Mouse (Mus musculus) myocyte (in vitro differentiated cells): ENCODE data around the gene Timm13.

Experiments
- CEBPB ChIP-seq: IDR thresholded peaks from 2 replicates; pipeline ENCODE4 v1.6.1; 2011; ENCODE audit warnings: mild to moderate bottlenecking, moderate library complexity; ENCODE audit not compliant: poor library complexity, insufficient read depth, severe bottlenecking
- E2F4 ChIP-seq: IDR thresholded peaks from one replicate; pipeline ENCODE4 v1.6.1; 2011; ENCODE audit warnings: mild to moderate bottlenecking, control low read depth, moderate library complexity; ENCODE audit not compliant: insufficient read depth
- MAX ChIP-seq: IDR thresholded peaks from one replicate; pipeline ENCODE4 v1.6.1; 2011; ENCODE audit warnings: low read depth, mild to moderate bottlenecking, control low read depth
- MYOD1 ChIP-seq, 3 experiments: IDR thresholded peaks; one replicate each; pipeline ENCODE4 v1.6.1; 2011; ENCODE audit warnings: control low read depth in 2 of 3, low read depth in 2 of 3, mild to moderate bottlenecking in 2 of 3, moderate library complexity in 1 of 3; ENCODE audit not compliant: insufficient read length in 2 of 3, control insufficient read depth in 1 of 3
- MYOG ChIP-seq, 3 experiments: IDR thresholded peaks; one replicate each; pipeline ENCODE4 v1.6.1; 2011; ENCODE audit warnings: control low read depth in 2 of 3, low read depth in 2 of 3, mild to moderate bottlenecking in 2 of 3; ENCODE audit not compliant: insufficient read length in 2 of 3, control insufficient read depth in 1 of 3, insufficient read depth in 1 of 3
- POLR2A ChIP-seq: IDR thresholded peaks from one replicate; pipeline ENCODE4 v1.6.1; 2011; ENCODE audit warnings: low read depth, mild to moderate bottlenecking, control low read depth, moderate library complexity; ENCODE audit not compliant: insufficient read length
- POLR2AphosphoS2 ChIP-seq: IDR thresholded peaks from one replicate; pipeline ENCODE4 v1.6.1; 2011; ENCODE audit warnings: low read depth, control low read depth; ENCODE audit not compliant: insufficient read length
- REST ChIP-seq: IDR thresholded peaks from one replicate; pipeline ENCODE4 v1.6.1; 2011; ENCODE audit warnings: mild to moderate bottlenecking, control low read depth, moderate library complexity; ENCODE audit not compliant: insufficient read depth, insufficient read length
- SRF ChIP-seq: IDR thresholded peaks from one replicate; pipeline ENCODE4 v1.6.1; 2011; ENCODE audit warnings: low read depth; ENCODE audit not compliant: control insufficient read depth, insufficient read length
- TCF12 ChIP-seq: IDR thresholded peaks from one replicate; pipeline ENCODE4 v1.6.1; 2011; ENCODE audit warnings: mild to moderate bottlenecking, control low read depth; ENCODE audit not compliant: poor library complexity, insufficient read depth, severe bottlenecking
- USF1 ChIP-seq: IDR thresholded peaks from one replicate; pipeline ENCODE4 v1.6.1; 2011; ENCODE audit warnings: low read depth, mild to moderate bottlenecking, control low read depth, moderate library complexity

DNA sequence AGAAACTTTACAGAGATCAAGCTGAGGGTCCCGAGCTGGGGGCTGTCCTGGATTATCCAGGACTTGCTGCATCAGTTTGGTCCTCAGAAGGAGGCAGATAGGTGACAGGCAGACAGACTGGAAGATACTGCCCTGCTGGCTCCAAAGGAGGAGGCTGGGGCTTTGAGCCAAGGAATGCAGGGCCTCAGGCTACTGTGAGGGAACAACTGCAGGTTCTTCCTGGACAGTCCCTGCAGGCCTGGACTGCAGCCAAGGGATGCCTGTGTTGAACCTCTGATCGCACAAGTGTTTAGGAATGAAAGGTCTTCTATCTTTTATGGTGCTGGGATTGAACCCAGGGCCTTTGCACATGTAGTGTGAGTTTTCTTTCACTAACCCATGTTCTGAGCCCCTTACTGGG lies 47.0 kb upstream of the Timm13 start:
- TF ChIP-seq POLR2A (no peak), MYOG (IDR thresholded peaks at IDR 0.05; ENCODE audit: control insufficient read depth in 1 of 3, insufficient read depth in 1 of 3, insufficient read length in 2 of 3, low read depth in 2 of 3) (peak; percentile 18 to 96 (median 52)), USF1 (no peak), MAX (no peak), SRF (no peak), E2F4 (no peak), TCF12 (no peak), POLR2AphosphoS2 (no peak), MYOD1 (IDR thresholded peaks at IDR 0.05; ENCODE audit: control insufficient read depth in 1 of 3, insufficient read length in 2 of 3, low read depth in 2 of 3) (peak in 2 of 3 experiments; percentile 32 to 58), REST (no peak), CEBPB (no peak)
